Mouse (Mus musculus) left cerebral cortex, postnatal 10 days (tissue): ENCODE data around the gene Abcg5. TPM values are rescaled to one million over a fixed set of nuclear protein-coding genes. Genes with fewer than 3 reads are reported as not detected.

Source experiments
- DNase-seq, 2 experiments: peaks; one replicate each; pipeline ENCODE4 v3.0.0; 2021 to 2022; ENCODE audit warnings: low spot score in 2 of 2, mixed read lengths in 1 of 2; ENCODE audit errors: extremely low spot score in 1 of 2
- intact Hi-C: fragments of 180-260 bp; cut with DNase I; formaldehyde crosslinking; loops from one replicate; pipeline ENCODE4 v1.15.1; 2025
- total RNA-seq, 2 experiments: library from RNA; stranded (reverse); gene quantifications; 2 replicates each; pipeline ENCODE4 v1.2.3; 2021

Gene Abcg5
- total RNA-seq = not detected

GRCm38 (mm10) chr17:84682734-84683717, at the start of gene Abcg5:
Abcg5 (minus strand) TSS chr17:84683011.
- intact Hi-C loops = no loop called here
- DNase-seq = no peak

GRCm38 (mm10) chr17:84732612-84733011, 49.8 kb upstream of the Abcg5 start:
- DNase-seq = no peak
- intact Hi-C loops = no loop called here

GRCm38 (mm10) chr17:84731361-84731760, 48.5 kb upstream of the Abcg5 start:
- DNase-seq = no peak
- intact Hi-C loops = no loop called here

GRCm38 (mm10) chr17:84729140-84729539, 46.3 kb upstream of the Abcg5 start:
- intact Hi-C loops = no loop called here
- no peak for DNase-seq

- no peak for DNase-seq
- intact Hi-C loops = no loop called here
Observed at GRCm38 (mm10) chr17:84728201-84728911, 45.5 kb upstream of the Abcg5 start.

GRCm38 (mm10) chr17:84725163-84725562, 42.4 kb upstream of the Abcg5 start:
- intact Hi-C loops = no loop called here
- DNase-seq = no peak

GRCm38 (mm10) chr17:84724028-84724427, 41.2 kb upstream of the Abcg5 start:
- intact Hi-C loops = no loop called here
- no peak for DNase-seq

GRCm38 (mm10) chr17:84719105-84719504, 36.3 kb upstream of the Abcg5 start:
- DNase-seq = no peak
- intact Hi-C loops = no loop called here

GRCm38 (mm10) chr17:84717416-84717815, 34.6 kb upstream of the Abcg5 start:
- intact Hi-C loops = no loop called here
- DNase-seq = no peak

GRCm38 (mm10) chr17:84716252-84716872, 33.6 kb upstream of the Abcg5 start:
- no peak for DNase-seq
- intact Hi-C loops = no loop called here

GRCm38 (mm10) chr17:84714930-84715329, 32.1 kb upstream of the Abcg5 start:
- intact Hi-C loops = loop anchor here (5.0 kb wide), 1 partner anchor 32 kb away; no protein-coding TSS in a partner anchor
- DNase-seq = no peak

- intact Hi-C loops = loop anchor here (5.0 kb wide), 1 partner anchor 34 kb away; no protein-coding TSS in a partner anchor
- DNase-seq = no peak
Observed at GRCm38 (mm10) chr17:84713563-84714164, 30.9 kb upstream of the Abcg5 start.

GRCm38 (mm10) chr17:84709403-84709851, 26.6 kb upstream of the Abcg5 start:
- peak; percentile 37 to 70 for DNase-seq
- intact Hi-C loops = no loop called here

GRCm38 (mm10) chr17:84708818-84709217, 26.0 kb upstream of the Abcg5 start:
- DNase-seq = no peak
- intact Hi-C loops = no loop called here

GRCm38 (mm10) chr17:84707407-84707806, 24.6 kb upstream of the Abcg5 start:
- DNase-seq = no peak
- intact Hi-C loops = no loop called here

- intact Hi-C loops = no loop called here
- peak; percentile 55 to 70 for DNase-seq
Observed at GRCm38 (mm10) chr17:84698727-84699126, 15.9 kb upstream of the Abcg5 start.

GRCm38 (mm10) chr17:84696537-84696936, 13.7 kb upstream of the Abcg5 start:
- intact Hi-C loops = no loop called here
- DNase-seq = no peak

GRCm38 (mm10) chr17:84693741-84694140, 10.9 kb upstream of the Abcg5 start:
- intact Hi-C loops = no loop called here
- DNase-seq = no peak

- DNase-seq = no peak
- intact Hi-C loops = no loop called here
Observed at GRCm38 (mm10) chr17:84690111-84690510, 7.3 kb upstream of the Abcg5 start.
